Mouse (Mus musculus) thymus, postnatal 10 days (tissue): ENCODE results near the gene Shc3.

Experiments used
- DNase-seq, 2 experiments: peaks; one replicate each; pipeline ENCODE4 v3.0.0; 2021; ENCODE audit warnings: low spot score in 2 of 2

The Shc3 gene

DNA sequence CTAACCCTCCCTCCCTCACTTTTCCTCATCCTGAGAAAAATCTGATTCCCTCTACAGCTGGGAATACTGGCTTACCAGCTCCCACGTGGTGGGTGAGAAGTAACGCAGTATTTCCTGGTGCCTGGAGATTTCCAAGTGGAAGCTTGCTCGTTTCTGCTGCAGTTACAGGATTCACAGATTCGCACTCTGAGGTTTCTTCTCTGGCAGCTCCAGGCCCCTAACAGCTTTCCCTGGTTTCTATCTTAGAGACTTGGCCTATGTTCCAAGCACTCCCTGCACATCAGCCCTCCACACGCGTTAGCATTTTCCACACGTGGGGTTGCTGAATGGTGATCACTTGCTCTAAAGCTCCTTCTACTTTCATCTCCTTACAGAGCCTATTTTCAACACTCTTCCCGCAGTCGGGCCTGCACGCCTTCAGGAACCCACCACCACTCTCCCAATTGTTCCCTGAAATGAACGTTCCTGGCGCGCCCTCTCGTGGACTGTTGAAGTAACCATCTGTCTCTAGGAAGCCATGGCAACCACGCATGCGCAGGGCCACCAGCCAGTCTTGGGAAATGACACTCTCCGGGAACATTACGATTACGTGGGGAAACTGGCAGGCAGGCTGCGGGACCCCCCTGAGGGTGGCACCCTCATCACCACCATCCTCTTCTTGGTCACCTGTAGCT, 150.8 kb downstream of the Shc3 start:
- peak; percentile 60 to 89 for DNase-seq

DNA sequence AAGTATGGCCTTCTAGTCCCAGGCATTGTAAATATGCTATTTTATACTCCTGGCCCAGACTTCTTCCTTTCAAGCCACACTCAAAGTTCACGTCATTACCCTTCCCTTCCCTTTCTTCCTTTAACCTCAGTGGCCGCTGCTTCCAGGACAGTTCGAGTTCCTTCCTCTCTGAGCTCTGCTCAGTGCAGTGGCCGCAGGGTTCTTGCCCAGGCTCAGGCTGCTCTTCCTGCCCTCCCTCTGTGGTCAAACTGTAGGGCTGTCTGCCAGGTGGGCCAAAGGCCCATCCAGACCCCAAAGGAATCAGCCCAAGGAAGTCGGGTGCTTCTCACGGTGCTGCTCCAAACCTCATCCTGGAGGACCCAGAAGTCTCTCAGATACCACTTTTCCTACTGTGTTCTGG, 151.4 kb downstream of the Shc3 start:
- DNase-seq = no peak

DNA sequence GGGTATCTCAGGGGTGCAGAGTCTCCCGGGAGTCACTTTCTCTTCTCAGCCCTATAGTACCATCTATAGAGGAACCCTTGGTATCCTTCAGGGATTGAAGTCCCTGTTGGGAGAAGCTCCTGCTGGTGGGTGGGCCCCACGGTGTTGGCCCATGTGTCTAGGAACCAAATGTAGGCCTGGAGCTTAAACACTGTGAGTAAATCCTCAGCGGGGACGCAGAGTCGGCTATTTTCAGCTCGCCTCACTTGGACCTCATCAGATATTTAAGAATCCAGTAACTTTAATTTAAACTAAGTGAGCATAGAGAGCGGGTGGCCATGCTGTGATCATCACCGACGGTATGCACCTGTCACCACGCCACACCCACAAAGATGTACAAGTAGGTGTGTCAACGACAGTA, 152.5 kb downstream of the Shc3 start:
- no peak for DNase-seq

DNA sequence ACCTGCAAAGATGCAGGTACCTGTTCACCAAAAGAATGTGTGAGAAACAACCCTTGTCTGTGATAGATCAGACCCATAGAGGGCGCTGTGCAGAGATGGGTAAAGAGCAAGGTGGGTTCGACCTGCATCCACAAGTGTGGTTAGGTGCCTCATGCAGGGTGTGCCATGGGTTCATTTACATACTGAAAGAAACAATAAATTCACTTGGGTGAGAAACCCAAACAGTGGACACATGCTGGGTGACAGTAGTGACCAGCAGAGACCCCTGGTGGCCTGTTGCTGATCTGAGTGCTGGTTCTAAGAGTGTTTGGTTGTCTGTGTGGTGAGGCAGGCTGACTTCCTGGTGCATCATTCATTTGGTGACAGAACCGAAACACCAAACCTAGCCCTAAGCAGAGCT, 155.8 kb downstream of the Shc3 start:
- peak in 1 of 2 experiments; percentile 12 for DNase-seq

DNA sequence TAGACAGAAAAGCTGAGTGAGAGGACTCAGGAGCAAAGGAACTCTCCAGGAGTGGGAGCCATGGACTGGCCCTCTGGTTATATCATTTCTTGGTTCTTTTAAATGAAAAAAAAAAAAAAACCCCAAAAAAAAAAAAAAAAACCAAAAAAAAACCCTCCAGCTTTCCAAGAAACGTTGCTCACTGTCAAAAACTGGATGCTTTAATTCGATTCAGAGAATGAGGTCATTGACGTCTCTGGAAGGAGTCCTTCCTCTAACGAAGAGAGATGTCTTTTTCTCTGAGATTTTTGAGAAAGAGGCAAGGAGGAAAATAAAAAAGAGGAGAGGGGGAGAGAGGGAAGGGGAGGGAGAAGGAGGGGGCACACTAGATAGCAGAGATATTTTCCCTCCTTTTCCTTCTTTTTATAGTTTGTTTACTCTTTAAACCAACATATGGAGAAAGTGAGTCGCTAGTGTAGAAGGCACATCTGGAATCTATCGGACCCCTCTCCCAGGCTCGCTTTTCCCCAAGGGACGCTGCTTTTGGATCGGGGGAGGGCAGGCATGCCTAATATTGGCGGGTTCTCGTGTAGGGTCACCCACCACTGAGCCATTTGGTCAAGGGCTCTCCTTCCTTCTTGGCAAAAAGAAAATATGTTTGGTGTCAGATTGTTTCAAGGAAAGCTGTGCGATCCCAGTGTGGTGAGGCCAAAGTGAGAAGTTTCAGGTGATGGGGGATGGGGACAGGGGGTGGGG, 157.4 kb downstream of the Shc3 start:
- no peak for DNase-seq

DNA sequence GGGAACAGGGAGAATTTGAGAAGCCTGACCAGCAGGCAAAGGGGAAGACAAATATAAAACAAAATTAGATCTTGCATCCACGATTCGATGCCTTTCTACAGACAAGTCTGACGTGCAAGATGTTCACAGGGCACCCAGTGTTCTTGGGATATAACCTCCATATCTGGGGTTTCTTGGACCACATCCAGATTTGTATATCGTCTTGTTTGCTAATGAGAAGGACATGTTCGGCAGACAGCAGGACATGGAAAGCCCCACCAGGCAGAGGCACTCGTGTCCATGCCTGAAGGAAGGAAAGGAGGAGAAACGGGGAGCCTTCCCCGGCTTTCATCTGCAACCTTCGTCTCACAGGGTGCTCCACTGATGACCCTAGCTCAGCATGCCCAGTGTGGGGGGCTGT, 158.0 kb downstream of the Shc3 start:
- DNase-seq = no peak

DNA sequence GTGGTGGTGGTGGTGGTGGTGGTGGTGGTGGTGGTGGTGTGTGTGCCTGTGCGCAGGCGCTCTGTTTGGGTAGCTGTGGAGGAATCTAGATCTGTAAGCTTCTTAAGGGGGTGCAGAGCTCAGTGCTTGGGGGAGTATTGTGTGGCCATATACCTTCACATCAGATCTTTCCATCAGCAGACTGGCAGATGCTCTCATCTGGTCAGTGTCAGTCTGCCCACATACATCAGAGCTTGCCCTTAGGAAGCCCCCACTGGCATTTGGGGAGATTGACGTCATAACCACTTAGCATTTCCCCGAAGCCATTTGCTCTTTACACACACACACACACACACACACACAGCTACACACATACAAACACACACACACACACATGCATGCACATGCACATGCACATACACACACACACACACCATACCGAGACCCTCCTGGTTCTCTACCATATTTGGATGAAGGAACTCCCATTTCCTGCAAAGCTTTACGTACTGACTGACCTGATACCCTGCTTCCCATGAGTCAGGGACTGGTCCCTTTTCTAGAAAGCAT, 159.2 kb downstream of the Shc3 start:
- no peak for DNase-seq

DNA sequence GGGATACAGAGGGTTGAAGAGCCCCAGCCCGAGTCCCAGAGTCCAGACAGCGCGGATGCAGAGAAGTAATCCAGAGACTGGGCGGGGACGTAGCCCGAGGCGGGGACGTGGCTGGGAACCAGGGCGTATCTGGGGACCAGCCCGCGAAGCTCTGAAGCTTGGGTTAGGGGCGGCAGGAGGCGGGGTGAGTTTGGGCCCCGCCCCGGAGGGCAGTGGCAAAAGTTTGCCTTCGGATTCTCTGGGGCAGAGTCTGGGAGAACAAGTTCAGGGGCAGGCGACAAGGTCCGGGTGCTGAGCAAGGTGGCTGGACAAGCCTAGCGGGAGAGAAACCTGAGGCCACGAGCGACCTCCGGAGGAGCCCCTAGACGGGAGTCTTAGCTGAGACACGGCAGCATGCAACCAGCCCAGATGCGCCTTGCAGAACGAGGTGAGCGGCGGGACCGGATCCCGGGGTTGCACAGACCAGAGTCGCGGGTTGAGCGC, 160.7 kb downstream of the Shc3 start, which contains the start of gene S1pr3:
Gene S1pr3, plus strand, starts transcription at position 121 of the 483 bp plus-strand sequence.
- DNase-seq = peak in 1 of 2 experiments; percentile 19

DNA sequence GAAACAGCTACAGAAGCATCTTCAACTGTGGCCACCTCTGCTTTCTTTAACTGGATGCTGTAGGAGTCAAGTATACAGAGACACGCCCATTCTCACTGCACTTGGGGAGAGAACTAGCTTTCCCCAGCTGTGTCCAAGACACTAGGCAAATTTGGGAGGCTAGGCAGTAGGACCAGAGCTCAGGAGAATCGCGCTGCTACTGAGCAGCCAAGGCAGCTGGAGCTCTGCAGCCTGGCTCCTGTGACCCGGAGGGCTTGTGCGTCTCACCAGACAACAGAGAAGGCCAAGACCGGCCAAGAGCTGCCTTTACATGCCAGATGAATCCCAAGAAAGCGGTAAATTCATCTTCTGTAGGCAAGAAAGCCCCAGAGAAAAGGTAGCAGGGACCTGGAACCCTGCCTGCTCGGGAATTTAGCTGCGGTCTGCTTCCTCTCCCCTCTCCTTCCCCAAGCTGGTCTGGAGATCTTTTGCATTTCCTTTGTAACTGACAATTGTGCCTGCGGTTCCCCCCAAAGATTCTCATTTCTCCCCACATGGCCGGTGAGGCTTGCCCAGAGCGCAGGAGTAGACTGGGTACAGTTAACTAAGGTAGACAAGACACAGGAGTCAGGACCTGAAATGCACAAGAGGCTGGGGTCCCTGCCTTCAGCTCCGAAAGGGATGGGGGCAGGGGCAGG, 161.5 kb downstream of the Shc3 start:
- no peak for DNase-seq

DNA sequence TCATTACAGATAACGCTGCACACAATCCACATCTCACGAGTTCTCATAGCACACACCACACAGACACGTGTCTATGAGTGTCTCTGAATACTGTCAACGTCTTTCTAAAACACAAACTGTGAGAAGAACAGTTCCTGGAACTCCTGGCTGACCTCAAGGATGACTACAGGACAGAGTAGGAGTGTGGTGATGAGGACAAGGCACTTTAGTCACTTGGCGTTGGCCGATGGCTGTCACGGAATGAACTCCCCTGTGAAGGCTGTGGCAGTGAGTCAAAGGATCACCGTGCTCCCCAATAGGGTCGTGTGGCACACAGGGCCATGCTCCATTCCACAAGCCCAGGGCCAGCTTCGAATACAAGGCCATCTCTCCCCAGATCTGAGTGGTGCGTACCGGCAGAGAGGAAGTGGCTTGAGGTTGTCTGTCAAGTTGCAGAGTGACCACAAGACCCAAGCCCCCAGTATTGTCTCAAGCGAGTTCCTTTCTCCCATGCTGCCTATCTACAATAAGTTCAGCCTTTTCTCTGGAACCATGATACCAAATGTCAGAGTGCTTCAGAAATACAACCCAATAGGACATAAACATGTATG, 163.4 kb downstream of the Shc3 start:
- no peak for DNase-seq

DNA sequence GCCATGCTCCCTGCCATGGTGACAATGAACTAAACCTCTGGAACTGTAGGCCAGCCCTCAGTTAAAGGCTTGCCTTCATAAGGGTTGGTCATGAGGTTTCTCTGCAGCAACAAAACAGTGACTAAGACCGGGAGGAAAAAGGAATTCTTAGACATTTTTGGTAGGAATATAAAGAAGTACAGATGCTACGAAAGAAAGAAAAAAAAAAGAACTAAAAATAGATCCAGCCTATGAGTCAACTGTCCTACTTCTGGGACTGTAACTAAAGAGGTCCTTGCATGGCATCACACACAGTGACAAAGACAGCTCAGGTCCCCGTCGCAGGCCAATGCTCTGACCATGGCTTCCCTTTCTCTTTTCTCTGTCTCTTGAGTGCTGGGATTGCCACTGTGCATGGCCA, 164.7 kb downstream of the Shc3 start:
- DNase-seq = no peak

DNA sequence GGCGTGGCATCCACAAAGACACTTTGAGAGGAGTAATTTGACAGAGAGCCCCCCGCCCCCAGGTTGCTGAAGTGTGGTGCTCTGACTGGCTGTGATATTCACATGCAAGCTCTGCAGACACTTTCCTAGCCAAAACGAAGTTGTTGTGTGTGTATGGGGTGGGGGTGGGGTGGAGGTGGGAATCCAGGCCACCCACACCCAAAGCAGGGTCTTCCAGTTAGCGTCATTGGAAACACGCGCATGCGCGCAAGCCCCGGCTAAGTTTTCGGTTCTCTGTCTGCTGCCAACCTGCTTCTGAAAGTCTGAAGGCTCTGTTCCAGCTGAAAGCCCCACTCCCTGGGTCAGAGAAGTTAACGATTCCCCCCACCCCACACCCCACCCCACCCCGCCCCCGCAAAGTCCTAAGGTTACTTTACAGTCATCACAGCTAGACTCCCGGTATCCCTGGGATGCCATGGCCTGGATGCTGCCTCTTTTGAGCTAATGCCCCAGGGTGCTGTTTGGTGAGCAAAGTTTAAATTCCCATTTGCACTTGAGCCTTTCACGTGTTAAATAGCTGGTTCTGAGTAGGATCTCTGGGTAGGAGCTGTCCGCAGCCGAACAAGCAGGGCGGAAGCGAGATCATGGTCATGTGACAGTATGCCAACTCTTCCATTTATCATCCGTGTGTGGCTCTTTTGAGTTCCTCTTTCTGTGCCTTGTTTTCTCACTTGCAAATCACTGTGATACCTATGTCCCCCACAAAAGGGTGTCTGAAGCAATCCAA, 168.3 kb downstream of the Shc3 start:
- peak in 1 of 2 experiments; percentile 53 for DNase-seq

DNA sequence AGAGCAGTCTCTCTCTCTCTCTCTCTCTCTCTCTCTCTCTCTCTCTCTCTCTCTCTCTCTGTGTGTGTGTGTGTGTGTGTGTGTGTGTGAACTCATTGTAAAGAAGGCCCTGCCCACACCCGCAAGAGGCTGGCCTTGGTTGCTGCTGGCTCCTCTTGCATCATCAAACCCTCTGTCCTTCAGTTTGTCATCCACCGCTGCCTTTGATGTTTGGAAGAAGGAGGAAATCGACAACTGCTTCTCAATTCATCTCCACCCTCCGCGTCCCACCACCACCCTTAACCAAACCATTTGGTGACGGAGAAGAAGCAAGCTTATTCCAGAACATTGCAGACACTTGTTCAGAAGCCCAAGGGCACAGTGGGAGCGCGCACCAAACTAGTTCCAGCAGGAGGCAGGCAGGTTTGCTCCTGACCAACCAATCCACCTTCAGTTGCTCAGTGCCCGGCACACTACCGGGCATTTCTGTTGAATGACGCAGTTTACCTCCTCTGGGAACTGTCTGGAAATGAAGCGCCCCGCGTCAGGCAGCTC, 169.0 kb downstream of the Shc3 start:
- DNase-seq = peak in 1 of 2 experiments; percentile 6

DNA sequence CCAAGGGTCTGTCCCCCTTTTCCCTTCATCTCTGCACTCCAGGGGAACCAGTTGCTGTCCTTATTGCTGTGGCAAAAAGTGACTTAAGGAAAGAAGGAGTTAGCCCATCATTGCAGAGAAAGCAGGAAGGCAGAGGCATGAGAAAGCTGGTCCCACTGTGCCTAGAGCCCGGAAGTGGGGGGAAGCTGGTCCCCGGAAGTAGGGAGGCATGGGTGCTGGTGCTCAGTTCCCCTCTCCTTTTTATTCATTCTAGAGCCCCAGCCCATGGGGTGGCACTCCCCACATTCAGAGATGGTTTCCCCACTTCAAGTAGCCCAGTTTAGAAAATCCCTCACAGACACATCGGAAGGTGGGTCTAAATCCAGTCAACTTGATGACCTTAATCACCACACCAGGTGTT, 169.7 kb downstream of the Shc3 start:
- DNase-seq = no peak

DNA sequence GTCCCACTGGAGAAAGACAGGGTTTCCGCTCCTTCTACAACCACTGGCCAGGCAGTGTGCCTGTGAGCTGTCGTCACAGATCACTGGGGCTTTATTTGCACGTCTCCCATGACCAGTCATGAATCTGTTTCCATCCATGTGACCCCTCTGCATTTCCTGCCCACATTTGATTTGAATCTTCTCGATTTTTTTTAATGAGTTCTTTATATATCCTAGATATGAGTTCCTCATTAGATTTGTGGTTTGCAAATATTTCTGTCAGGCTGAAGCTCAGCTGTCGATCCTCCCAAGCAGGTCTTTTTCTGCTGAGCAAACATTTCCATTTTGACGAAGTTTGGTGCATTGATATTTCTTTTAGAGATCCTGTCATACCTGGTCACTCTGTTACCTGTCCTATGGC, 171.4 kb downstream of the Shc3 start:
- no peak for DNase-seq

DNA sequence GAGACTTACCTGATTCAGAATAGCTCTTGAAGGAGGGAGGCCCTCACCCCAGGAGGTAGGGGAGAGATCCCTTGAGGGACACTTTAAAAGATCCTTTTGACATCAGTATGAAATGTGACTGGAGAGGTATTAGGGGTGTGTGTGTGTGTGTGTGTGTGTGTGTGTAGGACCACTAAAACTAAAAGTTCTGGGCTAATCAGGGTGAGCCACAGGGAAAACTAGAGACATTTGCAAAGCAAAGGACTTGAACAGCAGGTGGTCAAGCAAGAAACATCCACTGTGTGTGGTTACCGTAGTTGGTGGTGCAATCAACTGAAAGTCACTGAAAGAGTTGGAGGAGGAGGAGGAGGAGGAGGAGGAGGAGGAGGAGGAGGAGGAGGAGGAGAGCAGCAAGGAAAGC, 177.0 kb downstream of the Shc3 start:
- no peak for DNase-seq

DNA sequence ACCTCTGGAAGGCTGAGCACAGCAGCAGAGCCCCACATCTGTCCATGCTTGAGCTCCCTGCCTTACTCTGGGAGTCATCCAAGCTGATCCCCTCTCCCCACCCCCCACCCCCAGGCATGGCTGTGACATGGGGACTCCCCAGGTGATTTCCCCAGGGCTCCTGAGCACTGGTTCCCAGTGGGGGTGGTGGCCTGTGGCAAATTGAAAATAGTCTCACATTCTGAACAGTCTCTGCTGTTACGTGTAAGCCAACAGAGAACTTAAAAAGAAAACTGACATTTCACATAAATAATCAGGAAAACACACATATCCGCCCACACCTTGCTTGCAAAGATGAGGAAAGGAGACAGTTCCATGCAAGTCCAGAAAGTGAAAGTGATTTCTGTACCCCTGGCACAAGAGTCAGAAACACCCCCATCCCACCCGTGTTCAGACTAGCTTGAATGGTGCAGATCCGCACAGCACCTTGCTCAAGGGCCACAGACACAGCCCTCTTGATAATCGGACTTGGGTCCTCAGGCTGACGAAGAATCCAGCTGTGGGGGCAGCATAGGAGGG, 177.8 kb downstream of the Shc3 start:
- DNase-seq = no peak

DNA sequence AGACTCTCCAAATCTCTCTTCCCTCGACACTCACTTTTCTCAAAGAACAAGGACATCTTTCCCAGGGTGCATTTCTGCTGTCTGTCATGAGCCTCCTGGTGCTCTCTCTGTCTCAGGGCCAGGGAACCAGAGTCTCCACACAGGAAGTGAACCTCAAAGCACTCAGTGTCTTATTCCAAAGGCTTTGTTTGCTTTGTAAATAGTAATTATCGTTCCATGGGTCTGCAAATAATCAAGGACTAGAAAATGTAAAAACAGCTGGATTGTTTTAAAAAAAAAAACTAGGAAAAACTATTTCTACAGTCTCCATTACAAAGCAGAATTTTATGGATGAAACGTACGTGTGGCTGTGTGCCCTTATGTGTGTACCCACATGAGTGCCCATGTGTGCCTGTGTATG, 178.8 kb downstream of the Shc3 start:
- no peak for DNase-seq

DNA sequence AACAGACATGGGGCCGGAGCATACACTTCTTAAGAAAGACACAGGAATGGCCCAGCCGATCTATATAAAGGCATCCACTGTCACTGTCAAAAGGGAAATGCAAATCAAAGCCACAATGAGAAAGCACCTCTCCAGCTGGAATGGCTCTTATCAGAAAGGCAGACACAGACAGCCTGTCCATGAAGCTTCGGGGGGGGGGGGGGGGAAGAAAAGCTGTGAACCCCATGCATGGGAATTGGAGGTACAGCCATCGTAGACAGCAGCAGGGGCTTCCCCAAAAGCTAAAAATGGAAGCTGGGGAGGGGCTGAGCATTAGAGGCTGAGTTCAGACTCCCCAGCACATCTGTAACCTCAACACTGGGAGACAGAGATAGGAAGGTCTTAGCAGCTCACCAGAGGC, 181.3 kb downstream of the Shc3 start:
- no peak for DNase-seq

DNA sequence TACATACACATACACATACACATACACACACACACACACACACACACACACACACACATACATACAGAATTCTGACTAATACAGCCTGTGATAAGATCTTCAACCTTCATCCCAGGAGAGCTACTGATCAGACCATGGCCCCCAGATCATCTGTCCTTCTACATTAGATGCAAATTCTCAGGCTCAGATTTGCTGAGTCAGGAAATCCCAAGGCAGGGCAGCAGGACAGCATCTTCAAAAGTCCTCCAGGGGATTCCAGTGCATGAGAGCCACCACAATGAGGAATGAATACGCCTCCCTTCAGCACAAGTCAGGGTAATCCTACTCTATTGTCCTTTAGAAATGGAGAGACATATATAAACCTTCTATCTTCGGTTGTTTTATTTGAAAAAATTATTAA, 184.3 kb downstream of the Shc3 start:
- DNase-seq = no peak

DNA sequence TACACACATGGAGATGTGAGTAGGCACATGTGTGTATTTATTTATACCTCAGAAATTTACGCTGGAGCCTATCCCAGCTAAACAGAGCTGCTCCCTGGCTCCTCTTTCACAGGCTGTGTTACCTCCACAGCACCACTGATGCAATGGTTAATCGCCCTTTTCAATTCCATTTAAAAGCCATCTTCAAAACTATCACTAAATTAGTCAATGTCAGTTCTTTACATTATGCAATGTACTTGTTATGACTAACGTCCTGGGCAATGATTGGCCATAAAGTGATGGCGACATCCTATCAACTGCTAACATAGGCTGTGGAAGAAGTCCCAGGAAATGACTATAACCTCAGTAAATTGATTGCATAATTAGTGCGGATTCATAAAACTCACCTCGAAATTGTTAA, 187.7 kb downstream of the Shc3 start:
- no peak for DNase-seq
